Mouse (Mus musculus) heart, postnatal 0 days (tissue): Measurements from ENCODE around the gene Rpl18a.

Experiments used
- CTCF ChIP-seq: IDR thresholded peaks from 2 replicates; pipeline ENCODE4 v1.5.1; 2016; ENCODE audit warnings: antibody characterized with exemption, control low read depth, low read depth
- EP300 ChIP-seq: IDR thresholded peaks from 2 replicates; pipeline ENCODE4 v1.6.1; 2016; ENCODE audit warnings: antibody characterized with exemption, low read depth

- TF ChIP-seq CTCF (no peak), EP300 (no peak)
Measured at GRCm38 (mm10) chr8:70904532-70904931, 7.3 kb upstream of the Rpl18a start.
